Mouse (Mus musculus) bone marrow, adult 2 months (tissue): Measurements from ENCODE around the gene Ipo4.

ENCODE experiments used
- CTCF ChIP-seq: fragments of 200-500 bp; IDR thresholded peaks from 2 replicates; pipeline ENCODE4 v1.5.1; 2011; ENCODE audit warnings: low read length, control low read depth; ENCODE audit not compliant: control insufficient read depth, insufficient read depth
- POLR2A ChIP-seq: fragments of 200-500 bp; IDR thresholded peaks from 2 replicates; pipeline ENCODE4 v1.6.1; 2011; ENCODE audit warnings: low read depth, mild to moderate bottlenecking, control low read depth, low read length, borderline replicate concordance; ENCODE audit not compliant: control insufficient read depth

- TF ChIP-seq CTCF (no peak), POLR2A (no peak)
These were observed 17.9 kb downstream of the Ipo4 start, which contains the start of gene Rec8 for GRCm38 (mm10) chr14:55617822-55618221.
